Mouse (Mus musculus) MEL (cell line): Measurements from ENCODE around the gene Rtp4.

Experiments used
- CTCF ChIP-seq, 3 experiments: IDR thresholded peaks in 2 of 3; conservative IDR thresholded peaks in 1 of 3; 2 replicates each; pipeline ENCODE4 v1.5.1; 2011 to 2012; ENCODE audit warnings: low read length in 3 of 3, low read depth in 2 of 3, mild to moderate bottlenecking in 2 of 3, improper control_type of control experiment in 1 of 3, inconsistent platforms in 1 of 3, mixed read lengths in 1 of 3, moderate library complexity in 1 of 3; ENCODE audit not compliant: control insufficient read depth in 1 of 3, insufficient read depth in 1 of 3, poor library complexity in 1 of 3, severe bottlenecking in 1 of 3
- MAX ChIP-seq: IDR thresholded peaks from 2 replicates; pipeline ENCODE4 v1.6.1; 2011; ENCODE audit warnings: low read length, improper control_type of control experiment
- NELFE ChIP-seq: IDR thresholded peaks from 2 replicates; pipeline ENCODE4 v1.6.1; 2011; ENCODE audit warnings: low read depth, low read length, improper control_type of control experiment
- POLR2A ChIP-seq, 2 experiments: IDR thresholded peaks; 2 replicates each; pipeline ENCODE4 v1.6.1; 2011 to 2012; ENCODE audit warnings: low read length in 2 of 2, mild to moderate bottlenecking in 2 of 2, control low read depth in 1 of 2, improper control_type of control experiment in 1 of 2, low read depth in 1 of 2, moderate library complexity in 1 of 2; ENCODE audit not compliant: control insufficient read depth in 1 of 2, insufficient read depth in 1 of 2, poor library complexity in 1 of 2
- USF1 ChIP-seq: IDR thresholded peaks from 2 replicates; pipeline ENCODE4 v1.6.1; 2014; ENCODE audit warnings: low read depth, mild to moderate bottlenecking, inconsistent platforms, low read length, improper control_type of control experiment, moderate library complexity

DNA sequence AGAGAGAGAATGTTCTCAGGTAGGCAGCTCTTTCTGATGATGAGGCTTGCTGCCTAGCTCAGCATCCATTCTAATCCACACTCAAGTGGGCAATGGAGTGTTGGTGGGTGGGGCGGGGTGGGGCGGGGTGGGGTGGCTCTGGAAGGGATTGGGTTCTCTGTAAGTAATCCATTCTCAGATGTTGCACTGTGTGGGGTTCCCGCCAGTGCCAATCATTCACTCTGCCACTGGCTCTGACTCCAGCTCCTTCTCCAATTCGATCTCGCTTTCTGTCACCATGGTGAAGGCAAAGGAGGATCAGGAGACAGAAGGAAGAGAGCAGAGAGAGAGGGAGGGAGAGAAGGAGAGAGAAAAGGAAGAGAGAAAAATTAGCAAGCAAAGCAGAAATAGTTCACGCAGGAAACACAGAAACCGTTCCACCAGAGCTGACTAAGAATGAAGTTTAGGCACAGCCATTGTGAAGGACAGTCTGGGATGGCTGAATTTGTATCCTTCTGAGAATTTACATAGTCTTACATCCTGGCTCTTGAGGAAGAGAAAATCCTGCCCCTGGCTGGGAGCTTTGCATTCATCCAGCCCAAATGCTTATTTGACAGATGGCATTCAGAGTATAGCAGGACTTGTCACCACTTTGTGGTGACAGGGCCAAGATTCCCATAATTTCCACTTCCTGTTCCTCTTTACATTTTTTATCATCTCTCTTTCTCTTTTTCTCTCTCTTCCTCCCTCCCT, 40.1 kb upstream of the Rtp4 start:
- TF ChIP-seq NELFE (no peak), POLR2A (IDR thresholded peaks at IDR 0.05; ENCODE audit: control insufficient read depth in 1 of 2, insufficient read depth in 1 of 2, low read depth in 1 of 2, low read length in 2 of 2, poor library complexity in 1 of 2) (no peak), CTCF (IDR thresholded peaks at IDR 0.05 in 2 of 3, conservative IDR thresholded peaks at IDR 0.05 in 1 of 3; ENCODE audit: control insufficient read depth in 1 of 3, insufficient read depth in 1 of 3, low read depth in 2 of 3, low read length in 3 of 3, poor library complexity in 1 of 3, severe bottlenecking in 1 of 3) (no peak), MAX (no peak), USF1 (no peak)
